Mouse (Mus musculus) CH12.LX (cell line): ENCODE results near the gene Cited4. TPM values are rescaled to one million over a fixed set of nuclear protein-coding genes. Genes with fewer than 3 reads are reported as not detected.

Source experiments
- DNase-seq: peaks from one replicate; pipeline ENCODE4 v3.0.0-alpha.2; 2013; ENCODE audit errors: extremely low read depth
- H3K27ac ChIP-seq: 2 replicates; pipeline ENCODE4 v1.5.1; 2012; ENCODE audit warnings: low read depth, mild to moderate bottlenecking, control low read depth, moderate library complexity; ENCODE audit not compliant: insufficient read depth
- H3K27me3 ChIP-seq: replicated peaks from 2 replicates; pipeline ENCODE3; 2012; ENCODE audit warnings: inconsistent platforms
- H3K36me3 ChIP-seq, 2 experiments: replicated peaks in 1 of 2; 2 replicates each; pipeline versions ENCODE3 to v1.6.1; 2012; ENCODE audit warnings: inconsistent platforms in 1 of 2, low read length in 1 of 2, mild to moderate bottlenecking in 1 of 2, mixed read lengths in 1 of 2, moderate library complexity in 1 of 2; ENCODE audit not compliant: control insufficient read depth in 1 of 2, insufficient read depth in 1 of 2
- H3K4me1 ChIP-seq, 2 experiments: 2 replicates each; pipeline ENCODE4 v1.6.1; 2012; ENCODE audit warnings: inconsistent platforms in 1 of 2, moderate library complexity in 1 of 2; ENCODE audit not compliant: insufficient read depth in 2 of 2, control insufficient read depth in 1 of 2
- H3K4me2 ChIP-seq: 2 replicates; pipeline ENCODE4 v1.6.1; 2012; ENCODE audit warnings: low read depth, mild to moderate bottlenecking, control low read depth; ENCODE audit not compliant: poor library complexity, insufficient read depth, severe bottlenecking
- H3K4me3 ChIP-seq, 3 experiments: fragments of 150-350 bp in 1 of 3; sonication (generic) in 1 of 3; replicated peaks in 1 of 3; 2 replicates each; pipeline versions ENCODE3 to v1.5.1; 2011 to 2012; ENCODE audit warnings: low read depth in 2 of 3, low read length in 2 of 3, mild to moderate bottlenecking in 2 of 3, moderate library complexity in 2 of 3, control low read depth in 1 of 3, improper control_type of control experiment in 1 of 3, inconsistent platforms in 1 of 3, mixed read lengths in 1 of 3; ENCODE audit not compliant: poor library complexity in 1 of 3
- H3K79me2 ChIP-seq: replicated peaks from 2 replicates; pipeline ENCODE4 v1.6.1; 2012; ENCODE audit warnings: mild to moderate bottlenecking, moderate library complexity; ENCODE audit not compliant: control insufficient read depth, poor library complexity, insufficient read depth, severe bottlenecking; ENCODE audit errors: extremely low read depth
- H3K9ac ChIP-seq: 2 replicates; pipeline ENCODE4 v1.6.1; 2012; ENCODE audit warnings: low read depth, mild to moderate bottlenecking, control low read depth, moderate library complexity; ENCODE audit not compliant: insufficient read depth
- H3K9me3 ChIP-seq: replicated peaks from 2 replicates; pipeline ENCODE3; 2012; ENCODE audit warnings: low read length, inconsistent platforms, mixed read lengths
- BHLHE40 ChIP-seq: IDR thresholded peaks from 2 replicates; pipeline ENCODE4 v1.6.1; 2011; ENCODE audit warnings: mild to moderate bottlenecking, low read depth, low read length, improper control_type of control experiment
- CHD1 ChIP-seq: IDR thresholded peaks from 2 replicates; pipeline ENCODE4 v1.6.1; 2012; ENCODE audit warnings: low read depth, low read length, improper control_type of control experiment, inconsistent platforms
- CTCF ChIP-seq, 2 experiments: IDR thresholded peaks in 1 of 2; conservative IDR thresholded peaks in 1 of 2; 2 replicates each; pipeline ENCODE4 v1.5.1; 2011 to 2012; ENCODE audit warnings: low read depth in 2 of 2, low read length in 2 of 2, improper control_type of control experiment in 1 of 2, inconsistent platforms in 1 of 2, mild to moderate bottlenecking in 1 of 2, moderate library complexity in 1 of 2
- E2F4 ChIP-seq: IDR thresholded peaks from 2 replicates; pipeline ENCODE4 v1.6.1; 2011; ENCODE audit warnings: low read depth, low read length, improper control_type of control experiment; ENCODE audit not compliant: insufficient replicate concordance
- EP300 ChIP-seq: IDR thresholded peaks from 2 replicates; pipeline ENCODE4 v1.6.1; 2011; ENCODE audit warnings: low read length, improper control_type of control experiment
- ETS1 ChIP-seq: conservative IDR thresholded peaks from 2 replicates; pipeline ENCODE4 v1.6.1; 2012; ENCODE audit warnings: low read depth, mild to moderate bottlenecking, inconsistent platforms, low read length, improper control_type of control experiment, moderate library complexity
- JUND ChIP-seq: conservative IDR thresholded peaks from 2 replicates; pipeline ENCODE4 v1.6.1; 2011; ENCODE audit warnings: low read depth, low read length, improper control_type of control experiment
- MAFK ChIP-seq: IDR thresholded peaks from 2 replicates; pipeline ENCODE4 v1.6.1; 2011; ENCODE audit warnings: low read length, improper control_type of control experiment; ENCODE audit not compliant: insufficient replicate concordance
- MAX ChIP-seq: IDR thresholded peaks from 2 replicates; pipeline ENCODE4 v1.6.1; 2011; ENCODE audit warnings: low read length, improper control_type of control experiment
- MYC ChIP-seq: IDR thresholded peaks from 2 replicates; pipeline ENCODE4 v1.6.1; 2011; ENCODE audit warnings: low read depth, mild to moderate bottlenecking, improper control_type of control experiment, low read length
- NRF1 ChIP-seq: IDR thresholded peaks from 2 replicates; pipeline ENCODE4 v1.6.1; 2014; ENCODE audit warnings: low read depth, mild to moderate bottlenecking, inconsistent platforms, low read length, improper control_type of control experiment, moderate library complexity
- POLR2A ChIP-seq: IDR thresholded peaks from 2 replicates; pipeline ENCODE4 v1.6.1; 2011; ENCODE audit warnings: low read depth, mild to moderate bottlenecking, improper control_type of control experiment, low read length
- POLR2AphosphoS2 ChIP-seq: IDR thresholded peaks from 2 replicates; pipeline ENCODE4 v1.6.1; 2011; ENCODE audit warnings: low read depth, low read length, improper control_type of control experiment
- RAD21 ChIP-seq: IDR thresholded peaks from 2 replicates; pipeline ENCODE4 v1.6.1; 2011; ENCODE audit warnings: low read depth, mild to moderate bottlenecking, low read length, improper control_type of control experiment, moderate library complexity
- SMC3 ChIP-seq: IDR thresholded peaks from 2 replicates; pipeline ENCODE4 v1.6.1; 2011; ENCODE audit warnings: low read depth, low read length, improper control_type of control experiment
- USF1 ChIP-seq: IDR thresholded peaks from 2 replicates; pipeline ENCODE4 v1.6.1; 2014; ENCODE audit warnings: low read depth, mild to moderate bottlenecking, inconsistent platforms, low read length, improper control_type of control experiment
- ZMIZ1 ChIP-seq: IDR thresholded peaks from 2 replicates; pipeline ENCODE4 v1.6.1; 2012; ENCODE audit warnings: low read depth, mild to moderate bottlenecking, inconsistent platforms, low read length, improper control_type of control experiment
- ZNF384 ChIP-seq: IDR thresholded peaks from 2 replicates; pipeline ENCODE4 v1.6.1; 2012; ENCODE audit warnings: low read depth, low read length, improper control_type of control experiment, inconsistent platforms
- dilution Hi-C: fragments of 300-500 bp; cut with MboI; formaldehyde crosslinking; loops from 2 replicates; pipeline ENCODE4 v1.14.3; 2020; ENCODE audit warnings: low sequenced_read_pairs; ENCODE audit not compliant: extremely low pct_unique_long_range_greater_than_20kb, extremely low pct_ligation_motif_present
- in situ Hi-C: fragments of 300-500 bp; cut with MboI; formaldehyde crosslinking; loops from 3 replicates; pipeline ENCODE4 v1.14.3; 2019; ENCODE audit warnings: low sequenced_read_pairs, low pct_ligation_motif_present, low pct_unique_long_range_greater_than_20kb, mixed read lengths
- polyA plus RNA-seq: library from polyadenylated mRNA; unstranded; fragments of >175 nt; gene quantifications from 2 replicates; pipeline ENCODE4 v1.2.1, GENCODE M21; 2012; ENCODE audit warnings: low read depth; ENCODE audit not compliant: insufficient read length
- total RNA-seq, 2 experiments: library from RNA; depleted of rRNA; stranded (reverse); fragments of 300-350 nt in 1 of 2; fragments of >200 nt in 1 of 2; gene quantifications; 2 replicates each; pipeline ENCODE4 v1.2.3; 2012 to 2014

The Cited4 gene
- total and polyA plus RNA-seq, 3 experiments = 0.25 to 0.36 TPM; not detected in 1

DNA sequence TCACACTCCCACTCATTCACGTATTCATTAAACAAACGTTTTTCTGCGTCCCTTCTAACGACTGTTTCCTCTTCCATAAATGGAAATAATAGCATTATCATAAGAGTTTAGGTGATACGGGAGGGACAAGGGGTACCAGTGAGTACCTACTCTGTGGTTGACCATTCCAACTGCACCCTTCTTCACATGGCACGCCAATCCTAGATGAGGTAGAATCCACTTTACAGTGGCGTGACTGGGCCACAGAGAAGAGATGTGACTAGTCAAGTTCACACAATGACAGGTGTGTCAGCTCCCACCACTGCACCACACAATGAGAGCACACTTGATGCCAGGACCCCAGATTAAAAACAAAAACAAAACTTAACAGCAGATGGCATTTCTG lies 16.2 kb upstream of the Cited4 start:
- H3K4me3 ChIP-seq = no peak overlapping the region
- H3K9ac ChIP-seq = no peak overlapping the region
- in situ Hi-C loops (no loop called here), dilution Hi-C loops (no loop called here)
- H3K27ac ChIP-seq = no peak overlapping the region
- no peak overlapping the region for H3K4me2 ChIP-seq
- no peaks in the 10 kb centered on the region for H3K4me1 ChIP-seq
- peaks cover 6% of the 10 kb centered on the region for H3K27me3 ChIP-seq
- no peaks in the 10 kb centered on the region for H3K36me3 ChIP-seq
- DNase-seq = no peak
- TF ChIP-seq EP300 = no peak
- H3K9me3 ChIP-seq = no peaks in the 10 kb centered on the region
- H3K79me2 ChIP-seq = no peaks in the 10 kb centered on the region

DNA sequence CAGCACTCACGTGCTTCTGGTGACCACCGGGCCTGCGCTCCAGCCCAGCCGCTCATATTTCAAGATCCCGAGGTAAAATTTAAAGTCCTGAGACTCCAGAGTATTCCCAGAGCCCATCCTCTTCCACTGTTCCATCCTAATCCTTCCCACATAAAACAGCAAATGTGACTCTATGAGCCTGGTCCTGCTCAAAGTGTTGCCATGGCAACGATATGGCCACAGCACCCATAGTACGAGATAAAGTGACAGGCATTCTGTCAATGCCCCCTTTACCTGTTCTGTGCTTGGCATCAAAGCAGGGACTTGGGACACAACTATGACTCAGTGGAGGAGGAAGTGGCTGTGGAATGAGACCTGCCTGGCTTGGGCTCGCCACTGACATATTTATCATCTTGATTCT lies 10.5 kb upstream of the Cited4 start:
- no peak overlapping the region for H3K9ac ChIP-seq
- no peak overlapping the region for H3K27ac ChIP-seq
- peaks cover 8% of the 10 kb centered on the region for H3K9me3 ChIP-seq
- TF ChIP-seq ETS1 (no peak), NRF1 (no peak), POLR2AphosphoS2 (no peak), EP300 (no peak), ZNF384 (no peak), MYC (no peak), CHD1 (no peak), USF1 (no peak), RAD21 (no peak), E2F4 (no peak), BHLHE40 (no peak), POLR2A (no peak), CTCF (conservative IDR thresholded peaks at IDR 0.05 in 1 of 2, IDR thresholded peaks at IDR 0.05 in 1 of 2; ENCODE audit: low read depth in 2 of 2, low read length in 2 of 2) (no peak)
- TF ChIP-seq, all 38 proteins: peak for 0
- Histone ChIP-seq H3K27me3 (peaks cover 6% of the 10 kb centered on the region), H3K4me3 (no peak overlapping the region), H3K36me3 (no peaks in the 10 kb centered on the region), H3K4me1 (no peaks in the 10 kb centered on the region), H3K79me2 (no peaks in the 10 kb centered on the region), H3K4me2 (no peak overlapping the region)
- in situ Hi-C loops (no loop called here), dilution Hi-C loops (no loop called here)
- no peak for DNase-seq

DNA sequence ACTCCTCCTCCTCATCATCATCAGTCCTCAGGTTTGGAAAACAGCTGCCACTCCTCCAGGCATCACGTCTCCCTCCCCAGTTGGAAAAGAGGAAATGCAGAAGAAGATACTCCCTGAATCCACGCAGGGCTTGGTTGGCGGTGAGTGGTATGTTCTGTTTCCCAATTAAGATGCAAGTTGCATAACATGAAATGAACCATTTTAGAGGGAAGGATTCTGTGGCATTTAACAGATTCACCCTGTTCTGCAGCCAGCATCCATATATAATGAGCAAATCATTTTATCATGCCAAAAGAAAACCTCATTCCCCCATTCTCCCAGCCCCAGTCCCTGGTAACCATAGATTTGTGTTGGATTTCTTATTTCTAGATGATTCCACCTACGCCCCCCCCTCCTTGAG lies 5.9 kb upstream of the Cited4 start:
- no peak overlapping the region for H3K4me2 ChIP-seq
- H3K27me3 ChIP-seq = no peaks in the 10 kb centered on the region
- H3K9me3 ChIP-seq = peaks cover 8% of the 10 kb centered on the region
- dilution Hi-C loops (no loop called here), in situ Hi-C loops (no loop called here)
- H3K36me3 ChIP-seq = no peaks in the 10 kb centered on the region
- TF ChIP-seq JUND (no peak), MAX (no peak), MAFK (no peak), CTCF (conservative IDR thresholded peaks at IDR 0.05 in 1 of 2, IDR thresholded peaks at IDR 0.05 in 1 of 2; ENCODE audit: low read depth in 2 of 2, low read length in 2 of 2) (no peak), SMC3 (no peak), BHLHE40 (no peak), ETS1 (no peak), ZMIZ1 (no peak)
- TF ChIP-seq, all 38 proteins: peak for 0
- Histone ChIP-seq H3K4me3 (no peak overlapping the region), H3K9ac (no peak overlapping the region), H3K4me1 (peaks cover 4 to 18% of the 10 kb centered on the region in 2 experiments; a peak in 3 of 4 replicates), H3K79me2 (no peaks in the 10 kb centered on the region), H3K27ac (no peak overlapping the region)
- no peak for DNase-seq
